Mouse (Mus musculus): ENCODE results near the gene Gm49318. TPM values are rescaled to one million over a fixed set of nuclear protein-coding genes. Genes with fewer than 3 reads are reported as not detected.

The Gm49318 gene
- total RNA-seq, 2 experiments from 2014 or later: not detected

GRCm38 (mm10) chr9:22028467-22028866, 42.6 kb downstream of the Gm49318 start:
- DNase-seq: no peak

GRCm38 (mm10) chr9:22024592-22024991, 46.5 kb downstream of the Gm49318 start:
- no peak for DNase-seq

GRCm38 (mm10) chr9:22017208-22017825, 53.7 kb downstream of the Gm49318 start:
- DNase-seq: no peak

GRCm38 (mm10) chr9:22016245-22016644, 54.8 kb downstream of the Gm49318 start:
- no peak for DNase-seq

- no peak for DNase-seq
These were observed 58.3 kb downstream of the Gm49318 start for GRCm38 (mm10) chr9:22012731-22013130.

GRCm38 (mm10) chr9:22011055-22011454, 60.0 kb downstream of the Gm49318 start:
- no peak for DNase-seq

- no peak for DNase-seq
These were observed 66.5 kb downstream of the Gm49318 start for GRCm38 (mm10) chr9:22004546-22004945.

- peak; percentile 32 for DNase-seq
These were observed 67.9 kb downstream of the Gm49318 start for GRCm38 (mm10) chr9:22003163-22003554.

GRCm38 (mm10) chr9:22002194-22003162, 68.6 kb downstream of the Gm49318 start, which contains the start of the genes Ccdc151 and Prkcsh:
Gene Ccdc151 (minus strand): TSS chr9:22002634.
Gene Prkcsh (plus strand): TSS chr9:22002806.
- DNase-seq: peak; percentile 97

GRCm38 (mm10) chr9:22001633-22002032, 69.4 kb downstream of the Gm49318 start:
- DNase-seq: no peak

- DNase-seq: no peak
These were observed 70.8 kb downstream of the Gm49318 start for GRCm38 (mm10) chr9:22000296-22000695.

GRCm38 (mm10) chr9:21996178-21996867, 74.7 kb downstream of the Gm49318 start:
- no peak for DNase-seq

GRCm38 (mm10) chr9:21992227-21992626, 78.8 kb downstream of the Gm49318 start:
- no peak for DNase-seq

- peak; percentile 46 for DNase-seq
These were observed 81.6 kb downstream of the Gm49318 start, which contains the start of gene Rgl3 for GRCm38 (mm10) chr9:21989230-21990110. Gene Rgl3 (minus strand): TSS chr9:21989446.

- no peak for DNase-seq
These were observed 82.5 kb downstream of the Gm49318 start for GRCm38 (mm10) chr9:21988421-21989101.

- no peak for DNase-seq
These were observed 83.3 kb downstream of the Gm49318 start for GRCm38 (mm10) chr9:21987592-21988342.

Measured in gastrocnemius, postnatal 10 days (tissue).